Mouse (Mus musculus) 3T3-L1 (cell line): ENCODE results near the gene Frem2.

Experiments used
- DNase-seq: peaks from one replicate; pipeline ENCODE4 v3.0.0-alpha.2; 2015; ENCODE audit warnings: low read depth, low spot score

Gene Frem2

GRCm38 (mm10) chr3:53656878-53657561 lies at the start of gene Frem2:
TSS of gene Frem2 (minus strand) at chr3:53657355.
- no peak for DNase-seq

GRCm38 (mm10) chr3:53705992-53706495 lies 48.9 kb upstream of the Frem2 start:
- DNase-seq, result no peak

- DNase-seq, result no peak
Observed at GRCm38 (mm10) chr3:53703126-53703505, 46.0 kb upstream of the Frem2 start.

- DNase-seq, result no peak
Observed at GRCm38 (mm10) chr3:53702421-53703125, 45.4 kb upstream of the Frem2 start.

- DNase-seq, result no peak
Observed at GRCm38 (mm10) chr3:53701940-53702339, 44.8 kb upstream of the Frem2 start.

GRCm38 (mm10) chr3:53687776-53688175 lies 30.6 kb upstream of the Frem2 start:
- no peak for DNase-seq

GRCm38 (mm10) chr3:53682244-53682643 lies 25.1 kb upstream of the Frem2 start:
- DNase-seq, result no peak

GRCm38 (mm10) chr3:53680816-53681215 lies 23.7 kb upstream of the Frem2 start:
- DNase-seq, result no peak

- DNase-seq, result no peak
Observed at GRCm38 (mm10) chr3:53674225-53674624, 17.1 kb upstream of the Frem2 start.

- no peak for DNase-seq
Observed at GRCm38 (mm10) chr3:53669736-53670135, 12.6 kb upstream of the Frem2 start.

- DNase-seq, result peak; percentile 3
Observed at GRCm38 (mm10) chr3:53657744-53658534, 784 bp upstream of the Frem2 start.

GRCm38 (mm10) chr3:53656328-53656877 lies 752 bp downstream of the Frem2 start:
- no peak for DNase-seq

- no peak for DNase-seq
Observed at GRCm38 (mm10) chr3:53655343-53655742, 1.8 kb downstream of the Frem2 start.

- DNase-seq, result no peak
Observed at GRCm38 (mm10) chr3:53650003-53650748, 7.0 kb downstream of the Frem2 start.

- no peak for DNase-seq
Observed at GRCm38 (mm10) chr3:53649425-53649824, 7.7 kb downstream of the Frem2 start.

- DNase-seq, result no peak
Observed at GRCm38 (mm10) chr3:53648902-53649301, 8.3 kb downstream of the Frem2 start.

GRCm38 (mm10) chr3:53635948-53636347 lies 21.2 kb downstream of the Frem2 start:
- no peak for DNase-seq

- DNase-seq, result no peak
Observed at GRCm38 (mm10) chr3:53631126-53631525, 26.0 kb downstream of the Frem2 start.

- DNase-seq, result no peak
Observed at GRCm38 (mm10) chr3:53630630-53631029, 26.5 kb downstream of the Frem2 start.

- no peak for DNase-seq
Observed at GRCm38 (mm10) chr3:53629966-53630365, 27.2 kb downstream of the Frem2 start.

- no peak for DNase-seq
Observed at GRCm38 (mm10) chr3:53623222-53623621, 33.9 kb downstream of the Frem2 start.
